Mouse (Mus musculus) brain, adult 2 months (tissue): ENCODE results near the gene Apoa2.

Source experiments
- DNase-seq: peaks from one replicate; pipeline ENCODE4 v3.0.0; 2011; ENCODE audit warnings: low read depth, low spot score

Apoa2 gene

GRCm38 (mm10) chr1:171205704-171206493 lies 19.0 kb upstream of the Apoa2 start:
- no peak for DNase-seq

GRCm38 (mm10) chr1:171209409-171209808 lies 15.4 kb upstream of the Apoa2 start:
- peak; percentile 42 for DNase-seq

- no peak for DNase-seq
Measured at GRCm38 (mm10) chr1:171212854-171213253, 12.0 kb upstream of the Apoa2 start.

- DNase-seq = no peak
Measured at GRCm38 (mm10) chr1:171213801-171214496, 10.9 kb upstream of the Apoa2 start, which contains the start of gene Nr1i3. Gene Nr1i3, plus strand, starts transcription at chr1:171213970.

- no peak for DNase-seq
Measured at GRCm38 (mm10) chr1:171216241-171216955, 8.5 kb upstream of the Apoa2 start.

GRCm38 (mm10) chr1:171220871-171221270 lies 4.0 kb upstream of the Apoa2 start:
- DNase-seq = peak; percentile 96

- no peak for DNase-seq
Measured at GRCm38 (mm10) chr1:171221281-171222193, 3.3 kb upstream of the Apoa2 start.

- peak; percentile 100 for DNase-seq
Measured at GRCm38 (mm10) chr1:171222238-171223155, 2.4 kb upstream of the Apoa2 start, which contains the start of gene Tomm40l. Gene Tomm40l, minus strand, starts transcription at chr1:171222514.

- DNase-seq = no peak
Measured at GRCm38 (mm10) chr1:171223168-171223567, 1.7 kb upstream of the Apoa2 start.

- no peak for DNase-seq
Measured at GRCm38 (mm10) chr1:171223796-171224195, 1.1 kb upstream of the Apoa2 start.

- DNase-seq = no peak
Measured at GRCm38 (mm10) chr1:171226780-171227179, 1.9 kb downstream of the Apoa2 start.

GRCm38 (mm10) chr1:171227879-171228278 lies 3.0 kb downstream of the Apoa2 start:
- DNase-seq = no peak

- no peak for DNase-seq
Measured at GRCm38 (mm10) chr1:171229750-171230149, 4.9 kb downstream of the Apoa2 start.

- no peak for DNase-seq
Measured at GRCm38 (mm10) chr1:171230215-171230614, 5.4 kb downstream of the Apoa2 start.

GRCm38 (mm10) chr1:171231844-171232243 lies 7.0 kb downstream of the Apoa2 start:
- no peak for DNase-seq

- no peak for DNase-seq
Measured at GRCm38 (mm10) chr1:171232348-171232747, 7.5 kb downstream of the Apoa2 start.

- DNase-seq = no peak
Measured at GRCm38 (mm10) chr1:171232800-171233730, 8.2 kb downstream of the Apoa2 start.

GRCm38 (mm10) chr1:171234126-171234525 lies 9.3 kb downstream of the Apoa2 start, which contains the start of gene Fcer1g:
Gene Fcer1g, minus strand, starts transcription at chr1:171234365.
- DNase-seq = no peak

GRCm38 (mm10) chr1:171234538-171234937 lies 9.7 kb downstream of the Apoa2 start:
- no peak for DNase-seq
